Mouse (Mus musculus) cerebellum, postnatal 10 days (tissue): ENCODE data around the gene Tmf1.

Source experiments
- DNase-seq, 2 experiments: peaks; one replicate each; pipeline ENCODE4 v3.0.0; 2021; ENCODE audit warnings: mixed read lengths in 2 of 2

Gene Tmf1

DNA sequence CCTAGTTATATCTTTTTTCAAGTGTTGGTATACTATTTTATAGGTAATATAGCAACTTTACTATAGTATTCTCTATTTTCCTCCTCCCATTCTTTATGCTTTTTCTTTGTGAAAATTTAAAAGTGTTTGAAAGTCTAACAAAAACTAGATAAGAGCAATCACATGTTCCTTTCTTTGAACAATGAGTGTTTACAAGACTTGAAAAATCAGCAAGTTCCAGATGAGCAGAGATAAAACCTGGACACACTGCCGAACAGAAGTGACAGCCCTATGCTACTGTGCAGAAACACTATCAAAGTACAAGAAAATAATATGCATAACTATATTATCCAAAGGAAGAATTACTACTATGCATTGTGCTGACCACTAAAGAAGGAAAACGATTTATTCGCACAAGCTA lies 23.6 kb upstream of the Tmf1 start:
- no peak for DNase-seq

DNA sequence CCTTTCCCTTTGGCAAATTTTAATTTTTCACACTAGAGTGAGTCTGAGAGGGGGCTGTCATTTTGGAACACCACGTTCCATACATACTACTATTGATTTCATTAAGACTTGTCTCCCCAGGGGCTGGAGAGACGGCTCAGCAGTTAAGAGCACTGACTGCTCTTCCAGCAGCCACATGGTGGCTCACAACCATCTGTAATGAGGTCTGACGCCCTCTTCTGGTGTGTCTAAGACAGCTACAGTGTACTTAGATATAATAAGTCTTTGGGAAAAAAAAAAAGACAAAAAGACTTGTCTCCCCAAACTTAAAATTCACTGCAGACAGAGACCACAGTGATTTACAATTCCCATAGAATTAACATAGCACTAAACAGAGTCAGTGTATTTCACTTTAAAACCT lies 21.5 kb upstream of the Tmf1 start:
- DNase-seq: no peak

GRCm38 (mm10) chr6:97179367-97179828 lies 476 bp upstream of the Tmf1 start:
- no peak for DNase-seq

GRCm38 (mm10) chr6:97175716-97176115 lies 3.2 kb downstream of the Tmf1 start:
- DNase-seq: no peak

DNA sequence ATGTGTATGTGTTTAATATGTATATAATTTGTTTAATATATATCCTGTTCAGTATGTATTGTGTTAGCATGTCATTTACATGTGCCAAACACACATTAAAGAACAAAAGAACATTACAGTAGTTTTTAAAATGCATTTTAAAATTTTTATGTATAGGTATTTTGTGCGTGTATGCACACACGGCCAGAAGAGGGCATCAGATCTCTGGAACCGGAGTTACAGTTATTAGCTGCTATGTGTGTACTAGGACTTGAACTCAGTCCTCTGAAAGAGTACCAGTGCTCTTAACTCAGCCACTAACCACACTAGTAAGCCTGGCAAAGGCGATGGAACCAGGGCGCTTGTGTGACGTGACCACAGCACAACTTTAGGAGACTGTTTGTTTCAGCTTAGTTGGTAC lies 28.8 kb downstream of the Tmf1 start:
- no peak for DNase-seq

DNA sequence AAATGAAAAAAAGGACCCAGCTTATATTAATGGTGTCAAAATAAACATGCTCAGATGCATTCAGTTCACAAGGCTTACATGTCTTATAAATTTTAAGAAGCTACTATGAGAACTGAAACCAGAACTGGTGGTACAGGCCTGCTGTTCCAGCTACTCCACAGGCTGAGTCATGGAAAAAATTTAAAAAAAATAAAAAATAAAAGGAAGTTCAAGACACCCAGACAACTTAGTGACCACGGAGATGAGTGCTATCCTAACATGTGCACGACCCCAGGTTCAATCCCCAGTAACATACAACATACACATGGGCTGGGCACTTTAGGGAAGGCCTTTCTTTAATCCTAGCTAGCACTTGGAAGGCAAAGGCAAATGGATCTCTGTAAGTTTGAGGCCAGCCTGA lies 29.2 kb downstream of the Tmf1 start:
- DNase-seq: no peak

DNA sequence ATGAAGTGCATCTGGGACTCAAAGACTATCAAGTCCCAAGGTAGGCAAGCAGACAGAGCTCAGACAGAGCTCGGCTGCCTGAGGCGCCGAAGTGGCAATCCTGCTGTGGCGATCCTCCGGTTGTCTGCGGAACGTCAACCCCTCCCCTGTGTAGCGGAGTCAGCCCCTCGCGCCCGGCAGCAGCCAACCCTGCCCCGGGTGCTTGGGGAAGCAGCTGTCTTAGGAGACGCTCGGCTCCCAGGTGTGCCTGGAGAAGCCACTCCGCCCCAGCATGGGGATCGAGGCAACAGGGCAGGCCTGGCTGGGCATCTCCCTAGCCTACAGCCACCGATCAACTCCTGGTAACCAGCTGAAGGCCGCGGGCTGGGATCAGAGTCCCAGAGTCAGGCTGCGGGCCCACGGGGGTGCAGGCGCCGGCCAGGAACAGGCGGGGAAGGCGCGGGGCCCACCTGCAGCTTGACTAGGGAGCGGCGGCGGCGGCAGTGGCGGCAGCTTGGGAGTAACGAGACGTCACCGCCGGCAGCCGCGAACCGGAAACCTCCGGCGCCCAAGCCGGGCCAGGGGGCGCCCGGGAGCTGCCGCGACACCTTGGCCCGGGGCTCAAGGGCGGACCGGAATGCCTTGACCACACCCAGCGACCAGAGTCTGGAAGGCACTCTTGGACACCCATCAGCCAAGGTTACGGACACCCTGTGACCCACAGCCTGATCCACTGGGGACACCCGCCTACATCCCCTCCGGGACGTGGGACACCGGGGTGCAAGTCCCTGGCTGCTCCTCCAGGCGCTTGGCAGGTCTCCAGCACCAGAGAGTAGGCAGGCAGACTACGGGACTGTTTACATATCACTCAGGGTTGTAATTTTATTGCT lies 30.3 kb downstream of the Tmf1 start, which contains the start of gene Eogt:
Gene Eogt, minus strand, starts transcription at position 800 of the 869 bp plus-strand sequence.
- peak; percentile 71 to 78 for DNase-seq

DNA sequence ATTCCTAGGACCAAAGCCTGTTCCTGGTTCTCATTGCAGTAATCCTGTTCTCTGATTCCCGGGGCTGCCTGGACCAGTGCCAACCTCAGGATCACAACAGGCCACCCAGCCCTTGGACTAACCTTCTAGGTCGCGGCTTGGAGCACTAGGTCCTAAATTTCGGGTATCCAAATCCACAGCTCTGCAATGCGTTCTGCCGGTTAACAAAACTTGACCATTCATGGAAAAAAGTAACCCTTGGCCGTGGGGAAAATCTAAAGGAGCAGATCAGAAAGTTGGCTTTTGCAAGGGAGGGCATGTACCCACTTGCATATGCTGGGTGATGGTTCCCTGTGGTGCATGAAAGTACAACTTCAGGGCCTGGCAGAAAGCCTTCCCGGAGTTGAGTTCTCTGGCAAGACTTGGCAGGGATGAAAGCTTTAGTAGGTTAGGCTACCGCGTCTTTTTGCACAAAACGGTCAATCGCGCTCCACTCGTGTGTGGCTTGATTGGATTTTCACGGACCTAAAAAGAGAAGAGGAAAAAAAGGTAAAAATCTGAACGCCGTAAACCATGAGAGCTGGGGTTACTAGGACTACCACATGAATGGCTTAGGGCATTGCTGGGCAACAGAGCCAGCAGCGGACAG lies 31.1 kb downstream of the Tmf1 start:
- DNase-seq: peak; percentile 74 to 76

DNA sequence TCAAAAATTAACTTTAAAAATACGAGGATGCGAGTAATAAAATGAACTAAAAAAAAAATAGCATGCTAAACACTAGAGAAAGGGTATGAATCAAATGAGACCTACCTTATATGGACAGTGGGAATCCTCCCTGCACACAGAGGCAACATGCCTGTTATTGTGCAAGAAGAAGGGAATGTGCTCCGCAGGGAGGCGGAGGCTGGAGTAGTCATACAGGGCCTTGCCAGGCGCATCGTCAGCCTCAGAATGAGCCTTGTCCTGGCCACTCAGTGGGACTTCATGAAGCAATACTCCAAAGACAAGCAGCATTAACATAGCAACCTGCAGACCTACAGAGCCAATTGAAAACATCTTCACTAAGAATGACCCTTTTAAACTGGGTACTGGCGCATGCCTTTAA lies 33.8 kb downstream of the Tmf1 start:
- peak; percentile 6 to 9 for DNase-seq

DNA sequence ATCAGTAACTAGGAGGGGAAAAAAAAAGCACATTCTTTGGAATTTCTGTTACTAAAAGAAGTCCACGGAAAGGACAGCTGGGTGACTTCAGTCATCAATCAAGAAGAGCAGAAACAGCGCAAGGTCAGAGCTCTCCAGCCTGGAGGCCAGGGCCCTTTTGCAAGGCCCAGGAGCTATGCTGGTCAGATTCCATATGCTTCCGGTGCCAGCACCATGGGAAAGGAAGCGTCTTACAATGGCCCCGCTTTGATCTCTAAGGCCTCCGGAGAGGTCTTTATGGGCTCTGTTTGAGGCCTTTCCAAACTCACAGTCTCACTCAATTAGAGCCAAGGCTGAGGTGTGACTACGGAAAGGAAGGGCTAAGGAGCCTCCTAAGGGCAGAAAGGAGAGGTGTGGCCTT lies 34.6 kb downstream of the Tmf1 start:
- peak in 1 of 2 experiments; percentile 6 for DNase-seq

DNA sequence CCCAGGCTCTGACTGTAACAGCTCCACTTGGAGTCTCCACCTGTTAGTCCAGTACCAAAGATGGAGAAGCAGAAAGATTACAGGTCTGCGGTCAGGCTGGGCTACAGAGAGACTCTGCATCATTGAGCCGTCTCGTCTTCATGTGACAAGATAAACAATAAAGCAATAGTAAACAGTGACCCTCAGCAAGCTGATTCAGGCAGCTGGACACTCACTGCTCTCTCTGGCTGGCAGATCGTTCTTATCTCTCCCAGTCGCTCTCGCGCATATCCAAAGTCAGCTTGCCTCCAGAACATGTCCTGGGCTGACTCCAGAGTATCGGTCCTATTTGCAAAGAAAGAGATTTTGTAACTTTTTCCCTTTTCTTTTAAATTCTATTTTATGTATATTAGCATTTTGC lies 36.3 kb downstream of the Tmf1 start:
- no peak for DNase-seq

- no peak for DNase-seq
These were observed 37.1 kb downstream of the Tmf1 start for GRCm38 (mm10) chr6:97141811-97142210.

GRCm38 (mm10) chr6:97132707-97133303 lies 46.1 kb downstream of the Tmf1 start:
- DNase-seq: no peak

DNA sequence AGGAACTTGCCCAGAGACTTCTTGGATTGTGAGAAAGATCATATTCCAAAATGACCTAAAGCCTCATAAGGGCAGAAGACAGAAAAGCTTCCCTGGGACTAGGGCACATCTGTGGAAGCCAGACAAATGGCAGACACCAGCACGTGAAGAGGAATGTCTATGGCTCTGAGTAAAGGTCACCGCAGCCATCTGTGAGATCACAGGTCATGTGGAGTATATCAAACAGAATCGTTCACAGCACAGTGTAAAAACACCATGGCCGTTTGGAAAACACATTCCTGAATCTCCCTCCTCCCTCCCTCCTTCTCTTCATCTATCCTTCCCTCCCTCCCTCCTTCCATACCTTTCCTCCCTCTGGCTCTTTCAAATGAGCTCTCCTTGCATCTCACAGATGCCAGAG lies 47.1 kb downstream of the Tmf1 start:
- no peak for DNase-seq

- no peak for DNase-seq
These were observed 47.9 kb downstream of the Tmf1 start for GRCm38 (mm10) chr6:97130979-97131378.

GRCm38 (mm10) chr6:97124336-97125010 lies 54.4 kb downstream of the Tmf1 start:
- no peak for DNase-seq

- no peak for DNase-seq
These were observed 58.0 kb downstream of the Tmf1 start for GRCm38 (mm10) chr6:97120922-97121321.

GRCm38 (mm10) chr6:97118327-97118726 lies 60.6 kb downstream of the Tmf1 start:
- DNase-seq: no peak

DNA sequence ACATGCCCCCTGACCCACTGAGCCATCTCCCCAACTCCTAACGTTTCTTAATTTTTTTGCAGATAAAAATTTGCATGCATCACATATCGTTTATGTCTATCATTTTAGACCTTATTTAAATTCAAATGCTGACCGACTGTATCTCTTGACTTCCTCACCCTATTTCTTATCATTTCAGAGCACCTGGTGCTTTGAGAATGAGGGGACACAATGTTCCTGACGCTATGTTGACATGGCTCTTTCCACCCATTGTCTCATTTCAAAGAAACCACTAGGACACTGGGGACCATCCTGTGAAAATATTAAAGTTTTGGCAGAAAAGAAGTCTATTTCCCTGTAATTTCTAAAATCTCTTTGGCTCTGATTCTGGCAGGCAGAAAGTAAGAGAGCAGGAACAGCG lies 62.0 kb downstream of the Tmf1 start:
- no peak for DNase-seq

GRCm38 (mm10) chr6:97114821-97115220 lies 64.1 kb downstream of the Tmf1 start:
- no peak for DNase-seq

GRCm38 (mm10) chr6:97112177-97112576 lies 66.7 kb downstream of the Tmf1 start:
- peak; percentile 43 to 60 for DNase-seq

- peak; percentile 73 to 74 for DNase-seq
These were observed 72.1 kb downstream of the Tmf1 start for GRCm38 (mm10) chr6:97106777-97107176.

GRCm38 (mm10) chr6:97106106-97106505 lies 72.8 kb downstream of the Tmf1 start:
- no peak for DNase-seq
